Mouse (Mus musculus) frontal cortex, postnatal 14 days (tissue): ENCODE results near the gene Gm7030.
A peak's percentile ranks its signal among the peaks of the same experiment; 100 is the strongest.
"Not testable (repeated sequence)": the region's sequence is repeated elsewhere in the genome, so short reads cannot be mapped to it uniquely, and the experiment has no call there.

ENCODE experiments used
- DNase-seq, 2 experiments: peaks; one replicate each; pipeline ENCODE4 v3.0.0; 2022; ENCODE audit warnings: low spot score in 2 of 2

The Gm7030 gene

GRCm38 (mm10) chr17:36082519-36083232, 46.5 kb downstream of the Gm7030 start:
- not testable (repeated sequence) for DNase-seq

- not testable (repeated sequence) for DNase-seq
These were observed 47.3 kb downstream of the Gm7030 start for GRCm38 (mm10) chr17:36081901-36082300.

DNA sequence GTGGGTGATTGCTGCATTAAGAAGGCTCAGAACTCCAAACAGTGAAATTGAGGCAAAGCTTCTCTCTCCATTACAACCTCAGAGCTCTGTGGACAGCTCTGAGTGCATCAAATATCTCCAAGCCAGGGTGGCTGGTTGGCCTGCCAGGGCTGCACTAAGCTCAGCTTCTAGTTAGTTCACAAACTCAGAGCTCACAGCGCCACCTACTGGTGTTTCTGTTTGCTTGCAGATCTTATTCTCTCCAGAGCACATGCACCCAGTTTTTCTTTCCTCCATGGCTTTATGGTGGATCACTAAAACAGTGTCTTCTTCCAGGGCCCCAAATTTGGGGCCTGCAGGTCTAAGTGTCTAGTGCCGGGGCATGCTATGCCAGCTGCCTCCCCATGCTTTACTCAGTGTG, 68.4 kb downstream of the Gm7030 start:
- peak; percentile 48 to 81 for DNase-seq
